Mouse (Mus musculus) bone marrow macrophage, adult 2 months (primary cell): Measurements from ENCODE around the gene Sirt4.

Source experiments
- CTCF ChIP-seq: IDR thresholded peaks from 2 replicates; pipeline ENCODE4 v1.5.1; 2012; ENCODE audit warnings: low read depth, mild to moderate bottlenecking, low read length, moderate library complexity
- POLR2A ChIP-seq: IDR thresholded peaks from 2 replicates; pipeline ENCODE4 v1.6.1; 2012; ENCODE audit warnings: mild to moderate bottlenecking, low read depth, low read length, borderline replicate concordance

GRCm38 (mm10) chr5:115529742-115530446 is 45.4 kb upstream of the Sirt4 start:
- TF ChIP-seq POLR2A (no peak), CTCF (no peak)
